10 mouse cellular contexts compared by ENCODE assay signal in genomic region chr1:66896556-66896955, GRCm38 (mm10). TPM values are rescaled to one million over a fixed set of nuclear protein-coding genes. Genes with fewer than 3 reads are reported as not detected.
DNase-seq lines count a peak whose midpoint lies in the region; ATAC-seq lines count a peak whose summit lies in the region.
"Had no signal": no experiment of that assay in that cellular context is flagged by ENCODE, and none has a peak within 500 bp of the region (broad histone marks: within the 10 kb centered on the region; RNA-seq: fewer than 3 reads in every experiment).

No protein-coding gene starts in this region.

- no peaks in the 10 kb centered on the region for H3K27me3 ChIP-seq in heart, embryonic 14.5 days (ENCODE audit: control insufficient read depth, insufficient read depth, low read length)
- no peaks in the 10 kb centered on the region for H3K27me3 ChIP-seq in hindbrain, embryonic 13.5 days
- no peaks in the 10 kb centered on the region for H3K27me3 ChIP-seq in midbrain, embryonic 15.5 days (replicated peaks)

- H3K36me3 ChIP-seq in heart, embryonic 14.5 days (ENCODE audit: control insufficient read depth, insufficient read depth, low read length) = no peaks in the 10 kb centered on the region
- H3K36me3 ChIP-seq in hindbrain, embryonic 13.5 days = no peaks in the 10 kb centered on the region
- no peaks in the 10 kb centered on the region for H3K36me3 ChIP-seq in midbrain, embryonic 15.5 days (replicated peaks)

- peaks cover 2 to 19% of the 10 kb centered on the region in 2 experiments; a peak in 3 of 4 replicates for H3K4me1 ChIP-seq in heart, embryonic 14.5 days (ENCODE audit: control insufficient read depth in 2 of 2, insufficient read depth in 2 of 2, low read length in 2 of 2)
- no peaks in the 10 kb centered on the region for H3K4me1 ChIP-seq in brown adipose tissue, adult 24 weeks (ENCODE audit: control insufficient read depth, insufficient read depth, insufficient read length, low read length)
- peaks cover 14% of the 10 kb centered on the region for H3K4me1 ChIP-seq in hindbrain, embryonic 13.5 days (replicated peaks)
- peaks cover 15% of the 10 kb centered on the region for H3K4me1 ChIP-seq in midbrain, embryonic 15.5 days

- no peak for ATAC-seq in heart, embryonic 14.5 days (ENCODE audit: insufficient number of reproducible peaks, insufficient read depth, low FRiP score, low read depth)
- peak; percentile 77 for ATAC-seq in hindbrain, embryonic 13.5 days (ENCODE audit: low FRiP score)
- peak; percentile 74 for ATAC-seq in midbrain, embryonic 15.5 days (replicated peaks)

- intact Hi-C loops in heart, postnatal 25 days (cut with DNase I) = loop anchor here (1.0 to 5.0 kb wide), 2 partner anchors 46 to 96 kb away; no protein-coding TSS in a partner anchor

- no peak overlapping the region for H3K27ac ChIP-seq in heart, embryonic 14.5 days (replicated peaks in 1 of 2; ENCODE audit: control insufficient read depth in 1 of 2, insufficient read depth in 1 of 2, low read depth in 2 of 2, low read length in 2 of 2)
- peak overlapping the region; percentile 58; the same call in 1 of the 2 replicates for H3K27ac ChIP-seq in brown adipose tissue, adult 24 weeks (replicated peaks; ENCODE audit: low read depth, low read length)
- H3K27ac ChIP-seq in hindbrain, embryonic 13.5 days = peak overlapping the region; percentile 88
- peak overlapping the region; percentile 76 for H3K27ac ChIP-seq in midbrain, embryonic 15.5 days

- no peak overlapping the region for H3K4me3 ChIP-seq in heart, embryonic 14.5 days (ENCODE audit: control insufficient read depth in 1 of 2, insufficient read depth in 1 of 2, low read depth in 1 of 2, low read length in 2 of 2)
- peak overlapping the region; percentile 67 for H3K4me3 ChIP-seq in brown adipose tissue, adult 24 weeks (ENCODE audit: insufficient read depth, low read depth, low read length)
- H3K4me3 ChIP-seq in hindbrain, embryonic 13.5 days = no peak overlapping the region
- H3K4me3 ChIP-seq in midbrain, embryonic 15.5 days = no peak overlapping the region

- H3K9me3 ChIP-seq in heart, embryonic 14.5 days (ENCODE audit: control insufficient read depth, low read length) = no peaks in the 10 kb centered on the region
- H3K9me3 ChIP-seq in hindbrain, embryonic 13.5 days = no peaks in the 10 kb centered on the region
- H3K9me3 ChIP-seq in midbrain, embryonic 15.5 days = no peaks in the 10 kb centered on the region

- H3K4me2 ChIP-seq in heart, embryonic 14.5 days (ENCODE audit: low read length) = peak overlapping the region; percentile 55
- peak overlapping the region; percentile 40 for H3K4me2 ChIP-seq in hindbrain, embryonic 13.5 days
- H3K4me2 ChIP-seq in midbrain, embryonic 15.5 days = peak overlapping the region; percentile 33

- no peak for DNase-seq in heart, postnatal 25 days (ENCODE audit: low spot score)
- no peak for DNase-seq in spleen, adult 12 weeks (ENCODE audit: low spot score)
- DNase-seq in layer of hippocampus, postnatal 36 days = no peak
- no peak for DNase-seq in gastrocnemius, adult 8-10 months (ENCODE audit: low spot score in 2 of 2)
- DNase-seq: adrenal gland, postnatal 25 days had no signal

- H3K9ac ChIP-seq in heart, embryonic 14.5 days (ENCODE audit: low read length) = peak overlapping the region; percentile 32
- H3K9ac ChIP-seq in hindbrain, embryonic 13.5 days = peak overlapping the region; percentile 63; the same call in 1 of the 2 replicates
- H3K9ac ChIP-seq in midbrain, embryonic 15.5 days = peak overlapping the region; percentile 31; the same call in 1 of the 2 replicates

- 39% methylated on average over 5 of the region's 5 CpGs for WGBS in heart, embryonic 14.5 days
- WGBS in hindbrain, embryonic 13.5 days = 48% methylated on average over 5 of the region's 5 CpGs
- WGBS in midbrain, embryonic 15.5 days = 42% methylated on average over 5 of the region's 5 CpGs

RNA-seq across cellular contexts. Expression of gene Acadl, which starts 33.5 kb away (rescaled TPM):
- 720 and 759 TPM in 2 replicates for polyA plus RNA-seq in heart, embryonic 14.5 days (2014; fragmentation: Nextera tagmentation; extraction: Ambion mirVana)
- 1,000 to 10,000 TPM; 1,047 to 1,088 TPM for total RNA-seq in heart, postnatal 25 days (2021)
- 2,156 and 2,258 TPM in 2 replicates for polyA plus RNA-seq in brown adipose tissue, adult 24 weeks (2012; ENCODE audit: insufficient read depth, insufficient read length, missing spikeins)
- polyA plus RNA-seq in hindbrain, embryonic 13.5 days (2015; fragmentation: Nextera tagmentation; extraction: Ambion mirVana) = 55.9 and 65.3 TPM in 2 replicates
- polyA plus RNA-seq in midbrain, embryonic 15.5 days (2015; fragmentation: Nextera tagmentation; extraction: Ambion mirVana) = 34.6 and 39.7 TPM in 2 replicates
- total RNA-seq in layer of hippocampus, postnatal 36 days (2021) = 10 to 100 TPM; 32.3 to 34.2 TPM
- 100 to 1,000 TPM; 221 to 291 (median 229) TPM for total RNA-seq in gastrocnemius, adult 8-10 months (2022)

RNA-seq across cellular contexts. Expression of gene Myl1, which starts 48.6 kb away (rescaled TPM):
- 491 and 610 TPM in 2 replicates for polyA plus RNA-seq in heart, embryonic 14.5 days (2014; fragmentation: Nextera tagmentation; extraction: Ambion mirVana)
- 10 to 100 TPM; 39.6 to 40.7 TPM for total RNA-seq in heart, postnatal 25 days (2021)
- polyA plus RNA-seq in brown adipose tissue, adult 24 weeks (2012; ENCODE audit: insufficient read depth, insufficient read length, missing spikeins) = 425 and 601 TPM in 2 replicates
- polyA plus RNA-seq in hindbrain, embryonic 13.5 days (2015; fragmentation: Nextera tagmentation; extraction: Ambion mirVana) = 3.9 and 8.5 TPM in 2 replicates
- 0.66 and 0.81 TPM in 2 replicates for polyA plus RNA-seq in midbrain, embryonic 15.5 days (2015; fragmentation: Nextera tagmentation; extraction: Ambion mirVana)
- total RNA-seq in layer of hippocampus, postnatal 36 days (2021) = under 1 TPM; 0.56 to 0.97 TPM
- total RNA-seq in gastrocnemius, adult 8-10 months (2022) = over 10,000 TPM; 15,323 to 21,985 (median 20,714) TPM
- total RNA-seq: monocyte, adult 5-6 weeks had no signal

Comparison
In these comparisons a context has a peak if more than half of its experiments do, and no peak if none do; other contexts are left out.
1. H3K27ac ChIP-seq: peak in brown adipose tissue, adult 24 weeks (single experiment), hindbrain, embryonic 13.5 days (single experiment) and midbrain, embryonic 15.5 days (single experiment); none in heart, embryonic 14.5 days (0 of 2).
2. RNA of gene Acadl, which starts 33.5 kb away (polyA plus RNA-seq): 2,156 to 2,258 TPM in brown adipose tissue, adult 24 weeks and 720 to 759 TPM in heart, embryonic 14.5 days; 55.9 to 65.3 TPM in hindbrain, embryonic 13.5 days and 34.6 to 39.7 TPM in midbrain, embryonic 15.5 days; every median in the first group is over 10 times any median in the second.
3. RNA of gene Myl1, which starts 48.6 kb away (polyA plus RNA-seq): 491 to 610 TPM in heart, embryonic 14.5 days and 425 to 601 TPM in brown adipose tissue, adult 24 weeks; 3.9 to 8.5 TPM in hindbrain, embryonic 13.5 days and 0.66 to 0.81 TPM in midbrain, embryonic 15.5 days; every median in the first group is over 10 times any median in the second.
4. Peak in every context shown above with its lines, with median percentiles within 50 percentile points of each other: H3K4me2 ChIP-seq and H3K9ac ChIP-seq.